Mouse (Mus musculus) kidney, postnatal 14 days (tissue): ENCODE data around the gene Mfn2.

ENCODE experiments used
- DNase-seq: peaks from one replicate; pipeline ENCODE4 v3.0.0; 2022; ENCODE audit warnings: mixed read lengths

The Mfn2 gene

DNA sequence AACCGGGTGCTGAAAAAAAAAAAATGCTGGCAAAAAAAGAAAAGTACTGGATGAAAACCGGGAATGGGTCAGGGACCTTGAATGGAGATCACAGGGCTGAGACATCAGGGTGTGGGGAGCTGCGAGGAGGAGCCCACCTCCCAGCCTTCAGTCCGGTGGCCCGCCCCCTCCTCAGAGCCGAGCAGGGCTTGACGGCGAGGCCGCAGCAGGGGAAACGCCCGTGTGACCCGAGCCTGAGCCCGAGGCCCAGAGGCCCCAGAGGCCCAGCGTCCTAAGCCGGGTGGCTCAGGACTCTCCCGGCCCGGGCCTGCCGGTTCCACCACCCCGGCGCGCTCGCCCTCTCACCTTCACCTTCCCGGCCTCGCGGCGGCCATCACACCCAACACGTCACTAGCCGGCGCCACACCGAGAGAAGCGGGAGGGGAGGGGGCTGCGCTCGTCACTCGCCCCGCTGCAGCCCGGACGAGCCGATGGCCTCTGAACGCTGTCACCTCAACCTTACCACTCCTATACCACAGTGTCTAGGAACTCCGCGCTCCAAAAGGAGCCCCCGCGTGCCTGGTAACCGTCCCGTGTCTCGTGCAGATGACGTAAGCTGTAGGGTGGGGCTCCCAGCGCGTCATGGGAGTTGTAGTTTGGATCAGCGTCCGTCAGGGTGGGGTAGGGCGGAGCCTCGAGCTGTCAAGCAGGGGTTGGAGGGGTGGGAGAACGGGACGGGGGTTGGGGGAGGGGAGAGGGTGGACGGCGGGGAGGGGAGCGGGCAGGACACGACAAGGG lies at the start of gene Mfn2:
Gene Mfn2 (minus strand): TSS at position 392 of the 777 bp plus-strand sequence.
- peak; percentile 94 for DNase-seq

DNA sequence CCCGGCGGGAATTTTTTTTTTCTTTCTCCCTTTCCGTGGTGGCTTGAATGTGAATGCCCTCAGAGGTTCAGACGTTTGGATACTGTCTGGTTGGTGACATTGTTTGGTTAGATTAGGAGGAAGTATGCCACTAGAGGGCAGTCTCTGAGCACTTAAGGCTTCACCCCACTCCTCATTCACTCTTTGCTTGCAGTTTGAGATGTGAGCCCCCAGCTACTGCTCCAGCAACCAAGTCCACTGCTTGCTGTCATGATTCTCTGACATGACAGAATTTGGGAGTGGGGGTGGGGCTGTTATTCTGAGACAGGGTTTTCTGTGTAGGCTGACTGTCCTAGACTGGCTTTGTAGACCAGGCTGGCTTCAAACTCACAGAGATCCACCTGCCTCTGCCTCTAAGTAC lies 49.1 kb upstream of the Mfn2 start:
- peak; percentile 53 for DNase-seq

DNA sequence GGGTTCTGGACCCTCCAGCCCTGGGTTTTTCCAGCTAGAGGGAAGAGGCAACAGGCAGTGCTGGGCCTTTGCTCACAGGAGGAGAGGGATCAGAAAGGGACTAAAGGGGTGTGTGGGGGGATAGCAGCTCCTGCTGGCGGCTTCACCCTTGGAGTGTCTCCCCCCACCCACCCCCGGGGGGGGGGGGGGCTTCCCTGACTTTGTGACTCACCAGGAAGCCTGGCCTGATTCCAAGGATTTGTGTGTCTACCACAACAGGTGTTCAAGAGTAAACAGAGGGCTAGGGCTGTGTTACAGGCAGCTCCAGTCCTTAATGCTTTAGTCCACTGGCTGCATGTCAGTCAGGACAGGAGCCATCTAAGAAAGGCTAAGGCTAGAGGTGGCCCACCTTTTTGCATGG lies 43.0 kb upstream of the Mfn2 start:
- DNase-seq: no peak

GRCm38 (mm10) chr4:147943005-147943404 lies 38.5 kb upstream of the Mfn2 start:
- DNase-seq: peak; percentile 52

DNA sequence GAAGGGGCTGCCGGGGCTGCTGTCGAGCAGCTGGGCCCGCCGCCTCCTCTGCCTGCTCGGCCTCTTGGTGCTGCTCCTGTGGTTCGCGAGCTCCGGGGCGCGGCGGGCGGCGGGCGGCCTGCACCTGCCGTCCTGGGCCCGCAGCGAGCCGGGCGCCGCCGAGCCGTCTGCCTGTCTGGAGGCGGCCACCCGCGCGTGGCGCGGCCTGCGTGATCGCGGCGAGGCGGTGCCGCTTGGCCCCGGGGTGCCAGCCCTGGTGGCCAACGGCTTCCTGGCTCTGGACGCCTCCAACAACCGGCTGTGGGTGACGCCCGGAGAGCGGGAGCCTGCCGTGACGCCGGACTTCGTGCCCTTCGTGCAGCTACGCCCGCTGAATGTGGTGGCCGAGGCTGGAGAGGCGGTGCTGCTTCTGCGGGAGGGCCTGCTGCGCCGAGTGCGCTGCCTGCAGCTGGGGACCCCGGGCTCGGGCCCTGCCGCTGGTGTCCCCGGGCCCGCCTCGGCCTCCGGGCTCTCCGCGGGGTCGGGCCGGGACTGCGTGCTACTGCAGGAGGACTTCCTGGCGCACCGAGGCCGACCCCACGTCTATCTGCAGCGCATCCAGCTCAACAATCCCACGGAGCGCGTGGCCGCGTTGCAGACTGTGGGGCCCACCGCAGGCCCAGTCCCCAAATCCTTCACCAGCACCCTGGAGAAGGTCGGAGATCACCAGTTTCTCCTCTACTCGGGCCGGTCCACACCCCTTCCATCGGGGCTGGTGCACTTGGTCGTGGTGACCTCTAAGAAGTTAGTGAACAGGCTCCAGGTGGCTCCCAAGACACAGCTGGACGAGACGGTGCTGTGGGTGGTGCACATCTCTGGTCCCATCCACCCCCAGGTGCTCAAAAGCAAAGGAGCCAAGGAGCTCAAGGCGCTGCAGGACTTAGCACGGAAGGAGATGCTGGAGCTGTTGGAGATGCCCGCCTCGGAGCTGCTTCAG lies 36.8 kb upstream of the Mfn2 start:
- DNase-seq: no peak

- DNase-seq: peak; percentile 91
Observed at GRCm38 (mm10) chr4:147940576-147941044, 36.1 kb upstream of the Mfn2 start, which contains the start of gene 2510039O18Rik. TSS of gene 2510039O18Rik (plus strand) at chr4:147940895.

GRCm38 (mm10) chr4:147940111-147940510 lies 35.6 kb upstream of the Mfn2 start:
- DNase-seq: no peak

- DNase-seq: peak; percentile 73
Observed at GRCm38 (mm10) chr4:147938148-147939096, 33.9 kb upstream of the Mfn2 start.

DNA sequence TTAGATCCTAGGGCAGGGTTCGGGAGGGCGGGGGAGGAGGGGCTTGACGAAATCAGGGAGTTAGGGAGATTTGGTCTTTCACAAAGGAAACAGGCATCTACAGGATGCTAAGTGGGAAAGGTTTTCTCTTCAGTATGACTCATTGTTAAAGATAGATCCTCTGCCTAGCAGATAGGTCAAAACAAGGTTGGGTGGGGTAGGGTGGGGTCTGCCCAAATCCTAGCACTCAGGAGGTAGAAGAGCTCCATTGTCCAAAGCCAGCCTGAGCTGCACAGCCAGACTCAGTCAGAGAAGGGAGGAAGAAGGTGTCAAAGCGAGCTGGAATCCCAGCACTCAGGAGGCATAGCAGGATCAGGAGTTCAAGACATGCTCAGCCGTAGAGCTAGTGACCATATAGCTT lies 33.0 kb upstream of the Mfn2 start:
- DNase-seq: no peak

DNA sequence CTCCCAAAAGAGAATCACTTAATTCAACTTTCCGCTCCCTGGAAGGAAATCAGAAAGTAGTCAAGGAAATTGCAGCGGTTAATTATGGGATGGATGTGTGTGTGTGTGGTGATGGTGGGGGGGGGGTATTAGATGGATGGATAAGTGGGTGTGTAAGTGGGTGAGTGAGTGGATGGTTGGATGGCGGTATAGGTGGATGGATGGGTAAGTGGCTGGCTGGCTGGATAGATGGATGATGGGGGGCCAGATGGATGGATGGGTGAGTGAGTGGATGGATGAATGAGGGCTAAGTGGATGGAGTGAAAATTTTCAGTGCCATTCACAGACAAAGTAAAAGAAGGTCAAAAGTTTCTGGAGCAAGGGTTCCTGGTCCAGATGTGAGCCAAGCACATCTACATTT lies 32.5 kb upstream of the Mfn2 start:
- DNase-seq: no peak

- DNase-seq: peak; percentile 92
Observed at GRCm38 (mm10) chr4:147936331-147936954, 31.9 kb upstream of the Mfn2 start, which contains the start of gene Plod1. TSS of gene Plod1 (minus strand) at chr4:147936767.

DNA sequence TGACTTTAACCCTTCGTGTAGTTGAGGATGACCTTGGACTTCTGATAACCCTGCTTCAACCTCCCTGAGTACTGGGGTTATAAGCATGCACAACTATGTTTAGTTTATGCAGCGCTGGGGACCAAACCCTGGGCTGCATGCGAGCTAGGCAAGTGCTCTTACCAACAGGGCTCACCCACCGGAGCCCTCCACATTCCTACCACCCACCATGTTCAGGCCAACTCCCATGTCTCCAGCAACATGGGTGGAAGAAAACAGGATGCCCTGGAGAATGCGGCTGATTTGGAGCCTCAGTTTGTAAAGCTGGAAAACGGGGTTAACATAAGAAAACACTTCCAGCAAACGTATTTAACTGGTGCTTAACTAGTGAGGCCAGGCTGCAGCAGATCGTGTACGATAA lies 31.4 kb upstream of the Mfn2 start:
- no peak for DNase-seq

GRCm38 (mm10) chr4:147934611-147935010 lies 30.1 kb upstream of the Mfn2 start:
- DNase-seq: no peak

DNA sequence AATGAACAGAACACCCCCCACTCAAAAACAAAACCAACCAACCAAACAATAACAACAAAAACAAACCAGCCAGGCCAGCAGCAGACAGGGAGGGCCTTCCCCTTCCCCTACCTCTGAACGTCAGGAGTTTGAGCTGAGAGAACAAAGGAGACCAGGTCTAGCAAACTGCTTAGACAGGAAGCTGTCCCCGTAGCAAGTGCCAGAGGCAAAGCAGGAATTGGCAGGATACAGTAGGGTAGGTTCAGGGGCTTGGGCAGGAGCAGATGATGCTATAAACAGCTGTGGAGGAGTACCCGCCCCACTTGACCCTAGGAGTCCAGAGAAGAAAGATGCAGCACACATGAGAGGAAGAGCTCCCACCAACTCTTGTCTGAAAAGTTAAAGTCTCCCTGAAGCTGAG lies 29.6 kb upstream of the Mfn2 start:
- DNase-seq: peak; percentile 29

DNA sequence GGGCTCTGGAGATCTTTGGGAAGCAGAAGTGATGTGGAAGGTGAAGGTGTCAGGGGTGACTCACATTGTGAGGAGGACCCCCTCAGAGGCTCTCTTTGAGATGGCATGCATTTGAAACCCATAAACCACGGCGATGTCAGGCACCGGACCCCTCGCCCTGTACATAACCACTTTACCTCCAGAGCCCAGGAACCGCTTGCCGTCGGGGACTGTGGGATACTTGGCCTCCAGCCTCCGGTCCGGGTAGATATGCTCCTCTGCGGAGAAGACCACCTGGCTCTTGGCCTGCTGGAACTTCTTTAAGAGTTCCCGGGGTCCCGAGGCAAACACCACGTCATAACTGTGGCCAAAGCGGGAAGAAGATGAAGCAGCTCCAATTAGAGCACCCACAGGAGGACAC lies 26.4 kb upstream of the Mfn2 start:
- no peak for DNase-seq

DNA sequence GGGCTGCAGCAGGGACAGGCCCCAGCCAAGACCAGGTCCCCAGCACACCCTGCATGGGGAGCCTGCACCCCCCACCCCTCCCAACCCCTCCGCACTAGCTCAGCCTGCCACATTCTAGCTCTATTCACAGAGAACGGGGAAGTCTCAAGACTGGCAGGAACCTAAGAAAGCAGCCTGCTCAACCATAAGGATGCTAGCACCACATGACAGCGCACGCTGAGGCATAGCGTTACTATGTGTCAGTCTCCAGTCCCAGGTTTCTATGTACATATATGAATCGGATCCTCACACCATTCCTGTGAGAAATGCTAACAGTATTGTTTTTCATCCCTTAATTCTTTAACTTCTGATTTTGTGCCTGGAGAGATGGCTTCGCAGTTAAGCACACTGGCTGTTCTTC lies 24.0 kb upstream of the Mfn2 start:
- no peak for DNase-seq

DNA sequence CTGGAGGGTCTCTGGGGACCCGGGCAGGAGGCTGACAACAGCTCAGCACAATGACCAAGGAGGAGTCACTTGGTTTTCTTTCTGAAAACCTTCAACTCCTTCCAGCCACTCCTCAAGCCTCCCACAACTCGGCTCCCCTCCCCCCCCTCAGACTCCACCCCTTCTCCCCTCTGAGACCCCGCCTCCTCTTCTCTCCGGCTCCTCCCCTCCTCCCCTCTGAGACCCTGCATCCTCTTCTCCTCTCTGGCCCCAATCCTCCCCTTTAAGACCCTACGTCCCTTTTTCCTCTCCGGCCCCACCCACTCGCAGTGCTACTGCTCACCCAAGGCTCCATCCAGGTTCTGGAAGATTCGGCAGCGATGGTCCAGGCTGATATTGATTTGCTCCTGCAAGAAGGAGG lies 23.6 kb upstream of the Mfn2 start:
- DNase-seq: no peak

GRCm38 (mm10) chr4:147927705-147928104 lies 23.2 kb upstream of the Mfn2 start:
- peak; percentile 67 for DNase-seq

- DNase-seq: no peak
Observed at GRCm38 (mm10) chr4:147922341-147922740, 17.8 kb upstream of the Mfn2 start.

DNA sequence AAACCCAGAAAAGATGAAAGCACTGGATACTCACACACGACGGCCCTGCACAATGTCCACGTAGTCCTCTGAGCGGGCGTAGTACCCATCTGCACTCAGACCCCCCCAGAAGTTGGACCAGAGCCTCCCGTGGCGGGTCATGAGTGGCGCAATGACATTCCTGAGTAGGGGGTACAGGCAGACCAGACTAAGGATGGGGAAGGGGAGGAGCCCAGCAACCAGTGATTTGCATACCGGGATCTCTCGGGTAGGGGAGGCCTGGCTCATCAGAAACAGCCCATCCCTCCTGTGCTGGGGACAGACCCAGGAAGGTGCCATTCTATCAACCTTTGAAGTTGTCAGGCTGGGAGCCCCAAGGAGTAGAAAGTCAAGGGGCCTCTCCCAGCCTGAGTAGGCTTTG lies 16.5 kb upstream of the Mfn2 start:
- DNase-seq: no peak

- DNase-seq: peak; percentile 66
Observed at GRCm38 (mm10) chr4:147918459-147919121, 14.1 kb upstream of the Mfn2 start.
